In the genomic region with DNA sequence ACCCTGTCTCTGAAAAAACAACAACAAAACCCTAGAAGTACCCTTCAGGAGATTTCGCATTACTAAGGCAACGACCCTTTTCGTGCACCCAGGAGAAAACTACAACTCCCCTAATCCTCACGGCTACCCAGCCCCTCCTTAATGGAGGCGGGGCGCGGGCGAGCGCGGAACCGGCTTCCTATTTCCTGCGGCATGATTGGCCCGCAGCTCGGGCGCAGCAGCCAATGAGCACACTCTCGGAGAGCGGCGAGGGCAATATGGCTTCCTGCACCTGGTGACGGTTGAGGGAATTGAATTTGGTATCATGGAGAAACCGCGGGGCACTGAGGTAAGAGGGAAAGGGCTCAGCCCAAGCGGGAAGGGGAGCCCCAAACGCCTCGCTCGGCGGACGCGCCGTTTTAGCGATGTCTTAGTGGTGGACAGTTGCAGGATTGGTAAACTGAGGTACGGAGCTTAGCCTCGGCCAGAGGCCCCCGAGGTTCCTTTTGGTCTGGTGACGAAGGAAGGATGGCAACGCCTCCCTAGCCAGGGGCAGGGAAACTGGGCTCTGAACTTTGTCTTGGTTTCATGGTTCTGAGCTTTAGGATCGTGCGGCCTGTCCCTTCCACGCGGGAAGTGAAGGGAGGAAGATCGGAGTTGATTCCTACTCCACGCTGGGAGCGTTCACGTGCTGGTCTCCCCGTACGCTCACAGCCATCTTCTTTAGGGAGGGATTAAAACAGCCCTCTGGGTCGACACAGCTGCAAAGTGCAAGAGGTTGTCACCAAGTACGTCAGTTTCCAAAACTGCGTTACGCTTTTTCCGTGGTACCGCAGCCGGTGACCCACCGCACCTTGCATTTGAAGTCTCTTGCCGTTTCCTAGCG, we compare ENCODE assay signal across 8 mouse cellular contexts. TPM values are rescaled to one million over a fixed set of nuclear protein-coding genes. Genes with fewer than 3 reads are reported as not detected.
A peak's percentile ranks its signal among the peaks of the same experiment; 100 is the strongest.
DNase-seq lines count a peak whose midpoint lies in the region; ATAC-seq and TF ChIP-seq lines count a peak whose summit lies in the region.

TSS of gene L3mbtl2 (plus strand) at position 193 of the 865 bp plus-strand sequence.

- peak; percentile 99 for ATAC-seq in erythroid progenitor cell, adult 5-6 weeks (replicated peaks; ENCODE audit: low FRiP score, poor library complexity, severe bottlenecking)
- ATAC-seq in heart, embryonic 12.5 days (ENCODE audit: insufficient number of reproducible peaks, low FRiP score), result peak; percentile 98
- ATAC-seq in kidney, postnatal 0 days (replicated peaks; ENCODE audit: low FRiP score, low read depth), result peak; percentile 98
- peak; percentile 99 for ATAC-seq in liver, embryonic 11.5 days (replicated peaks; ENCODE audit: low FRiP score)
- peak; percentile 99 for ATAC-seq in stomach, embryonic 14.5 days (ENCODE audit: insufficient number of reproducible peaks, insufficient read depth, low FRiP score, low read depth)

- no peaks in the 10 kb centered on the region for H3K27me3 ChIP-seq in heart, embryonic 12.5 days (replicated peaks)
- H3K27me3 ChIP-seq in kidney, postnatal 0 days (ENCODE audit: insufficient read depth, low read length), result no peaks in the 10 kb centered on the region
- no peaks in the 10 kb centered on the region for H3K27me3 ChIP-seq in liver, embryonic 11.5 days (replicated peaks; ENCODE audit: control insufficient read depth, insufficient read depth, low read length)
- H3K27me3 ChIP-seq in stomach, embryonic 14.5 days (ENCODE audit: control insufficient read depth, insufficient read depth, low read length), result no peaks in the 10 kb centered on the region

- WGBS in heart, embryonic 12.5 days, result under 1% methylated on average over 55 of the region's 55 CpGs
- under 1% methylated on average over 55 of the region's 55 CpGs for WGBS in kidney, postnatal 0 days
- under 1% methylated on average over 55 of the region's 55 CpGs for WGBS in liver, embryonic 11.5 days
- under 1% methylated on average over 55 of the region's 55 CpGs for WGBS in stomach, embryonic 14.5 days

- peak within 1 kb of the TSS; percentile 97 for H3K4me3 ChIP-seq in heart, embryonic 12.5 days
- peak within 1 kb of the TSS; percentile 81 for H3K4me3 ChIP-seq in kidney, postnatal 0 days (replicated peaks; ENCODE audit: low read depth, low read length)
- H3K4me3 ChIP-seq in liver, embryonic 11.5 days (ENCODE audit: low read depth, low read length), result peak within 1 kb of the TSS; percentile 66
- peak within 1 kb of the TSS; percentile 81 for H3K4me3 ChIP-seq in stomach, embryonic 14.5 days (ENCODE audit: low read depth, low read length)

- peak within 1 kb of the TSS; percentile 82 for H3K9ac ChIP-seq in heart, embryonic 12.5 days
- peak within 1 kb of the TSS; percentile 67 for H3K9ac ChIP-seq in kidney, postnatal 0 days (ENCODE audit: low read depth, low read length)
- H3K9ac ChIP-seq in liver, embryonic 11.5 days (ENCODE audit: low read depth, low read length), result peak within 1 kb of the TSS; percentile 85
- peak within 1 kb of the TSS; percentile 52 for H3K9ac ChIP-seq in stomach, embryonic 14.5 days (replicated peaks; ENCODE audit: low read depth, low read length)

- H3K36me3 ChIP-seq in heart, embryonic 12.5 days, result peaks cover 22% of the 10 kb centered on the region
- 0 out of 2 replicates have a peak, but pooled peaks cover 9% of the 10 kb centered on the region for H3K36me3 ChIP-seq in kidney, postnatal 0 days (ENCODE audit: insufficient read depth, low read length)
- H3K36me3 ChIP-seq in liver, embryonic 11.5 days (ENCODE audit: control insufficient read depth, insufficient read depth, low read length), result peaks cover 19% of the 10 kb centered on the region
- peaks cover 13% of the 10 kb centered on the region for H3K36me3 ChIP-seq in stomach, embryonic 14.5 days (ENCODE audit: control insufficient read depth, insufficient read depth, low read length)

- H3K4me1 ChIP-seq in heart, embryonic 12.5 days (replicated peaks), result peaks cover 7% of the 10 kb centered on the region
- no peaks in the 10 kb centered on the region for H3K4me1 ChIP-seq in kidney, postnatal 0 days (replicated peaks; ENCODE audit: insufficient read depth, low read length)
- H3K4me1 ChIP-seq in liver, embryonic 11.5 days (replicated peaks; ENCODE audit: control insufficient read depth, insufficient read depth, low read length), result peaks cover 4% of the 10 kb centered on the region
- 0 out of 2 replicates have a peak, but pooled peaks cover 4% of the 10 kb centered on the region for H3K4me1 ChIP-seq in stomach, embryonic 14.5 days (ENCODE audit: control insufficient read depth, insufficient read depth, low read length)

- H3K27ac ChIP-seq in heart, embryonic 12.5 days (ENCODE audit: poor library complexity, severe bottlenecking), result peak within 1 kb of the TSS; percentile 49; the same call in 1 of the 2 replicates
- no peak within 1 kb of the TSS for H3K27ac ChIP-seq in kidney, postnatal 0 days
- H3K27ac ChIP-seq in liver, embryonic 11.5 days (ENCODE audit: low read depth, low read length), result peak within 1 kb of the TSS; percentile 11; the same call in 1 of the 2 replicates
- H3K27ac ChIP-seq in stomach, embryonic 14.5 days (ENCODE audit: low read length), result no peak within 1 kb of the TSS

- no peaks in the 10 kb centered on the region for H3K9me3 ChIP-seq in heart, embryonic 12.5 days (replicated peaks)
- no peaks in the 10 kb centered on the region for H3K9me3 ChIP-seq in kidney, postnatal 0 days (replicated peaks; ENCODE audit: low read length)
- no peaks in the 10 kb centered on the region for H3K9me3 ChIP-seq in liver, embryonic 11.5 days (ENCODE audit: control insufficient read depth, low read length)
- H3K9me3 ChIP-seq in stomach, embryonic 14.5 days (ENCODE audit: control insufficient read depth, low read depth, low read length), result no peaks in the 10 kb centered on the region

- peak; percentile 35 for TF ChIP-seq CTCF in kidney, postnatal 0 days (IDR thresholded peaks at IDR 0.05; ENCODE audit: low read depth)

- DNase-seq in CD4-positive helper T cell, adult 2 months (ENCODE audit: low read depth, low spot score), result peak; percentile 93
- DNase-seq in brain, embryonic 18.5 days (ENCODE audit: low read depth, low spot score), result peak; percentile 85
- DNase-seq in kidney, postnatal 0 days (ENCODE audit: low spot score), result peak; percentile 96
- DNase-seq in liver, embryonic 11.5 days (ENCODE audit: low spot score), result peak; percentile 88
- peak; percentile 93 for DNase-seq in naive thymus-derived CD4-positive, alpha-beta T cell, adult 2 months (ENCODE audit: low read depth)

- H3K4me2 ChIP-seq in heart, embryonic 12.5 days, result peak within 1 kb of the TSS; percentile 96
- H3K4me2 ChIP-seq in kidney, postnatal 0 days (ENCODE audit: low read length), result peak within 1 kb of the TSS; percentile 97
- peak within 1 kb of the TSS; percentile 90 for H3K4me2 ChIP-seq in liver, embryonic 11.5 days
- H3K4me2 ChIP-seq in stomach, embryonic 14.5 days (replicated peaks; ENCODE audit: low read depth, low read length), result peak within 1 kb of the TSS; percentile 71

RNA-seq across cellular contexts. Expression of gene L3mbtl2, which starts in this region (rescaled TPM):
- 6.1 and 10.9 TPM in 2 replicates for total RNA-seq in erythroid progenitor cell, adult 5-6 weeks (2015; ENCODE audit: low replicate concordance)
- 10.4 and 30.9 TPM in 2 replicates for total RNA-seq in erythroid progenitor cell, adult 5-6 weeks (2017; ENCODE audit: low replicate concordance)
- 19.4 and 20.3 TPM in 2 replicates for polyA plus RNA-seq in heart, embryonic 12.5 days (2016; fragmentation: Nextera tagmentation; extraction: Ambion mirVana)
- 13.5 and 16.5 TPM in 2 replicates for polyA plus RNA-seq in kidney, postnatal 0 days (2015; fragmentation: Nextera tagmentation; extraction: Ambion mirVana)
- polyA plus RNA-seq in liver, embryonic 11.5 days (2014; fragmentation: Nextera tagmentation; extraction: Ambion mirVana), result 39.0 and 43.1 TPM in 2 replicates
- polyA plus RNA-seq in stomach, embryonic 14.5 days (2014; fragmentation: Nextera tagmentation; extraction: Ambion mirVana), result 18.0 and 19.1 TPM in 2 replicates

Comparison
In these comparisons a context has a peak if more than half of its experiments do, and no peak if none do; other contexts are left out.
1. H3K27ac ChIP-seq: peak in heart, embryonic 12.5 days (single experiment) and liver, embryonic 11.5 days (single experiment); none in kidney, postnatal 0 days (single experiment) and stomach, embryonic 14.5 days (single experiment).
2. Peak in every context shown above with its lines, with median percentiles within 50 percentile points of each other: DNase-seq, ATAC-seq, H3K4me2 ChIP-seq, H3K4me3 ChIP-seq and H3K9ac ChIP-seq.